Mouse (Mus musculus) urinary bladder, adult 2 months (tissue): ENCODE measurements around the gene Zfp689. TPM values are rescaled to one million over a fixed set of nuclear protein-coding genes. Genes with fewer than 3 reads are reported as not detected.
"Not testable (repeated sequence)": the region's sequence is repeated elsewhere in the genome, so short reads cannot be mapped to it uniquely, and the experiment has no call there.

Source experiments
- DNase-seq: peaks from one replicate; pipeline ENCODE4 v3.0.0; 2022; ENCODE audit warnings: low spot score
- polyA plus RNA-seq: library from polyadenylated mRNA; depleted of rRNA; stranded (reverse); fragments of >200 nt; gene quantifications from 2 replicates; pipeline ENCODE4 v1.2.3, GENCODE M21; 2012

The Zfp689 gene
- polyA plus RNA-seq, 1 experiment, result 3.1 TPM

GRCm38 (mm10) chr7:127470743-127471645, 22.0 kb upstream of the Zfp689 start:
- peak; percentile 75 for DNase-seq

- no peak for DNase-seq
These were observed 21.2 kb upstream of the Zfp689 start for GRCm38 (mm10) chr7:127470011-127470715.

GRCm38 (mm10) chr7:127466606-127467005, 17.6 kb upstream of the Zfp689 start:
- DNase-seq, result no peak

GRCm38 (mm10) chr7:127465670-127466069, 16.7 kb upstream of the Zfp689 start:
- DNase-seq, result not testable (repeated sequence)

- DNase-seq, result no peak
These were observed 16.2 kb upstream of the Zfp689 start for GRCm38 (mm10) chr7:127465191-127465590.

- DNase-seq, result not testable (repeated sequence)
These were observed 10.4 kb upstream of the Zfp689 start, which contains the start of gene Prr14 for GRCm38 (mm10) chr7:127459311-127459710. Gene Prr14, plus strand, starts transcription at chr7:127459611.

GRCm38 (mm10) chr7:127458371-127459122, 9.6 kb upstream of the Zfp689 start:
- DNase-seq, result not testable (repeated sequence)

GRCm38 (mm10) chr7:127454905-127455304, 5.9 kb upstream of the Zfp689 start:
- no peak for DNase-seq

- DNase-seq, result no peak
These were observed 4.1 kb upstream of the Zfp689 start for GRCm38 (mm10) chr7:127453056-127453455.

- no peak for DNase-seq
These were observed 1.0 kb upstream of the Zfp689 start for GRCm38 (mm10) chr7:127449966-127450365.

- no peak for DNase-seq
These were observed 5.0 kb downstream of the Zfp689 start for GRCm38 (mm10) chr7:127443976-127444375.

- no peak for DNase-seq
These were observed 11.2 kb downstream of the Zfp689 start for GRCm38 (mm10) chr7:127437724-127438123.

- no peak for DNase-seq
These were observed 13.8 kb downstream of the Zfp689 start for GRCm38 (mm10) chr7:127435206-127435605.

- DNase-seq, result no peak
These were observed 22.6 kb downstream of the Zfp689 start for GRCm38 (mm10) chr7:127426354-127426753.

GRCm38 (mm10) chr7:127425911-127426310, 23.0 kb downstream of the Zfp689 start:
- DNase-seq, result no peak

- DNase-seq, result no peak
These were observed 23.7 kb downstream of the Zfp689 start for GRCm38 (mm10) chr7:127425291-127425690.

GRCm38 (mm10) chr7:127422247-127422646, 26.7 kb downstream of the Zfp689 start:
- DNase-seq, result no peak

GRCm38 (mm10) chr7:127421388-127422191, 27.4 kb downstream of the Zfp689 start, which contains the start of gene Zfp688:
Gene Zfp688, minus strand, starts transcription at chr7:127422068.
- DNase-seq, result peak; percentile 90

- DNase-seq, result no peak
These were observed 37.5 kb downstream of the Zfp689 start for GRCm38 (mm10) chr7:127411418-127411817.

GRCm38 (mm10) chr7:127406002-127406987, 42.7 kb downstream of the Zfp689 start, which contains the start of gene Zfp764:
Gene Zfp764, minus strand, starts transcription at chr7:127406822.
- DNase-seq, result peak; percentile 61
